Mouse (Mus musculus) kidney, embryonic 15.5 days (tissue): ENCODE measurements at regions not wholly inside any gene's neighbourhood (a gene's known extent, or its start where the extent isn't known, plus 50 kb on each side); places are given as distances from the start of the nearest gene placed in this dataset.

Experiments
- ATAC-seq: fragments of 200-750 bp; cut with Nextera tagmentation; replicated peaks from 2 replicates; pipeline ENCODE4 v1.8.0; 2017; ENCODE audit warnings: moderate TSS enrichment; ENCODE audit not compliant: low FRiP score
- H3K27ac ChIP-seq: fragments of 300-500 bp; sonication (generic); 2 replicates; pipeline ENCODE4 v1.5.1; 2015; ENCODE audit warnings: mild to moderate bottlenecking, inconsistent platforms
- H3K27me3 ChIP-seq: fragments of 300-500 bp; sonication (generic); 2 replicates; pipeline ENCODE4 v1.6.1; 2015; ENCODE audit warnings: inconsistent platforms
- H3K36me3 ChIP-seq: fragments of 300-500 bp; sonication (generic); 2 replicates; pipeline ENCODE4 v1.6.1; 2015; ENCODE audit warnings: inconsistent platforms
- H3K4me1 ChIP-seq: fragments of 300-500 bp; sonication (generic); 2 replicates; pipeline ENCODE4 v1.6.1; 2015; ENCODE audit warnings: inconsistent platforms
- H3K4me2 ChIP-seq: fragments of 300-500 bp; sonication (generic); 2 replicates; pipeline ENCODE4 v1.6.1; 2015; ENCODE audit warnings: moderate library complexity, mild to moderate bottlenecking, inconsistent platforms
- H3K4me3 ChIP-seq: fragments of 300-500 bp; sonication (generic); replicated peaks from 2 replicates; pipeline ENCODE4 v1.5.1; 2015; ENCODE audit warnings: mild to moderate bottlenecking, inconsistent platforms
- H3K9ac ChIP-seq: fragments of 300-500 bp; sonication (generic); 2 replicates; pipeline ENCODE4 v1.6.1; 2015; ENCODE audit warnings: mild to moderate bottlenecking, inconsistent platforms
- H3K9me3 ChIP-seq: fragments of 300-500 bp; sonication (generic); replicated peaks from 2 replicates; pipeline ENCODE4 v1.6.1; 2016; ENCODE audit warnings: inconsistent platforms
- WGBS: fragments of 180-500 bp; shearing (Covaris S2); methylation state at CpG from one replicate; pipeline ENCODE4 v1.1.7; 2015; ENCODE audit warnings: mixed read lengths; 5-methylcytosine and 5-hydroxymethylcytosine counted together

- no peak overlapping the region for H3K4me3 ChIP-seq
- WGBS, result 71% methylated on average over 7 of the region's 7 CpGs
- H3K4me2 ChIP-seq, result no peak overlapping the region
- H3K27me3 ChIP-seq, result no peaks in the 10 kb centered on the region
- no peak overlapping the region for H3K9ac ChIP-seq
- no peaks in the 10 kb centered on the region for H3K36me3 ChIP-seq
- H3K4me1 ChIP-seq, result no peaks in the 10 kb centered on the region
- H3K27ac ChIP-seq, result no peak overlapping the region
- no peaks in the 10 kb centered on the region for H3K9me3 ChIP-seq
- ATAC-seq, result no peak
Observed at GRCm38 (mm10) chr10:19123691-19124090, 108.2 kb upstream of the Tnfaip3 start.

GRCm38 (mm10) chr10:19122221-19122620 lies 106.8 kb upstream of the Tnfaip3 start:
- WGBS, result 61% methylated on average over 6 of the region's 6 CpGs
- H3K27ac ChIP-seq, result no peak overlapping the region
- H3K4me3 ChIP-seq, result no peak overlapping the region
- H3K9me3 ChIP-seq, result no peaks in the 10 kb centered on the region
- H3K4me2 ChIP-seq, result no peak overlapping the region
- no peak for ATAC-seq
- no peaks in the 10 kb centered on the region for H3K4me1 ChIP-seq
- no peaks in the 10 kb centered on the region for H3K27me3 ChIP-seq
- no peak overlapping the region for H3K9ac ChIP-seq
- H3K36me3 ChIP-seq, result no peaks in the 10 kb centered on the region

GRCm38 (mm10) chr10:19119281-19120049 lies 104.0 kb upstream of the Tnfaip3 start:
- ATAC-seq, result no peak
- no peaks in the 10 kb centered on the region for H3K27me3 ChIP-seq
- no peaks in the 10 kb centered on the region for H3K4me1 ChIP-seq
- no peak overlapping the region for H3K4me2 ChIP-seq
- H3K36me3 ChIP-seq, result no peaks in the 10 kb centered on the region
- H3K27ac ChIP-seq, result no peak overlapping the region
- H3K9ac ChIP-seq, result no peak overlapping the region
- 81% methylated on average over 8 of the region's 8 CpGs for WGBS
- no peak overlapping the region for H3K4me3 ChIP-seq
- H3K9me3 ChIP-seq, result no peaks in the 10 kb centered on the region

GRCm38 (mm10) chr10:19118569-19119280 lies 103.3 kb upstream of the Tnfaip3 start:
- WGBS, result 80% methylated on average over 5 of the region's 5 CpGs
- H3K27me3 ChIP-seq, result no peaks in the 10 kb centered on the region
- no peaks in the 10 kb centered on the region for H3K9me3 ChIP-seq
- no peak for ATAC-seq
- H3K9ac ChIP-seq, result no peak overlapping the region
- H3K36me3 ChIP-seq, result no peaks in the 10 kb centered on the region
- H3K27ac ChIP-seq, result no peak overlapping the region
- no peak overlapping the region for H3K4me2 ChIP-seq
- no peak overlapping the region for H3K4me3 ChIP-seq
- H3K4me1 ChIP-seq, result no peaks in the 10 kb centered on the region

- no peaks in the 10 kb centered on the region for H3K27me3 ChIP-seq
- no peak for ATAC-seq
- no peaks in the 10 kb centered on the region for H3K9me3 ChIP-seq
- no peaks in the 10 kb centered on the region for H3K36me3 ChIP-seq
- no peaks in the 10 kb centered on the region for H3K4me1 ChIP-seq
- no peak overlapping the region for H3K4me3 ChIP-seq
- H3K9ac ChIP-seq, result no peak overlapping the region
- 70% methylated on average over 9 of the region's 9 CpGs for WGBS
- H3K27ac ChIP-seq, result no peak overlapping the region
- no peak overlapping the region for H3K4me2 ChIP-seq
Observed at GRCm38 (mm10) chr10:19117071-19117605, 101.7 kb upstream of the Tnfaip3 start.

GRCm38 (mm10) chr10:19112459-19112858 lies 97.0 kb upstream of the Tnfaip3 start:
- ATAC-seq, result no peak

GRCm38 (mm10) chr10:19105231-19105681 lies 89.8 kb upstream of the Tnfaip3 start:
- Histone ChIP-seq H3K9me3 (no peaks in the 10 kb centered on the region), H3K9ac (no peak overlapping the region), H3K4me3 (no peak overlapping the region), H3K27ac (no peak overlapping the region), H3K27me3 (no peaks in the 10 kb centered on the region), H3K4me1 (no peaks in the 10 kb centered on the region), H3K36me3 (no peaks in the 10 kb centered on the region), H3K4me2 (no peak overlapping the region)
- 41% methylated on average over 6 of the region's 6 CpGs for WGBS
- ATAC-seq, result no peak

More at GRCm38 (mm10) chr10:19112459-19112858, 97.0 kb upstream of the Tnfaip3 start:
- Histone ChIP-seq H3K4me1 (no peaks in the 10 kb centered on the region), H3K4me3 (no peak overlapping the region), H3K27me3 (no peaks in the 10 kb centered on the region), H3K9ac (no peak overlapping the region), H3K4me2 (no peak overlapping the region), H3K9me3 (no peaks in the 10 kb centered on the region), H3K36me3 (no peaks in the 10 kb centered on the region), H3K27ac (no peak overlapping the region)
- WGBS, result 77% methylated on average over 2 of the region's 2 CpGs

- 55% methylated on average over 5 of the region's 5 CpGs for WGBS
- Histone ChIP-seq H3K4me2 (no peak overlapping the region), H3K36me3 (no peaks in the 10 kb centered on the region)
Observed at GRCm38 (mm10) chr10:19104671-19105203, 89.3 kb upstream of the Tnfaip3 start.

GRCm38 (mm10) chr10:19099369-19100285 lies 84.2 kb upstream of the Tnfaip3 start:
- no peak for ATAC-seq
- Histone ChIP-seq H3K9me3 (no peaks in the 10 kb centered on the region), H3K9ac (no peak overlapping the region), H3K4me3 (no peak overlapping the region), H3K27ac (no peak overlapping the region), H3K27me3 (no peaks in the 10 kb centered on the region), H3K36me3 (no peaks in the 10 kb centered on the region), H3K4me1 (no peaks in the 10 kb centered on the region), H3K4me2 (no peak overlapping the region)
- 86% methylated on average over 10 of the region's 10 CpGs for WGBS

More at GRCm38 (mm10) chr10:19104671-19105203, 89.3 kb upstream of the Tnfaip3 start:
- H3K4me3 ChIP-seq, result no peak overlapping the region
- H3K9ac ChIP-seq, result no peak overlapping the region
- ATAC-seq, result no peak
- H3K9me3 ChIP-seq, result no peaks in the 10 kb centered on the region
- no peaks in the 10 kb centered on the region for H3K27me3 ChIP-seq
- no peak overlapping the region for H3K27ac ChIP-seq
- no peaks in the 10 kb centered on the region for H3K4me1 ChIP-seq

- no peaks in the 10 kb centered on the region for H3K27me3 ChIP-seq
- H3K4me2 ChIP-seq, result no peak overlapping the region
- H3K36me3 ChIP-seq, result no peaks in the 10 kb centered on the region
- no peaks in the 10 kb centered on the region for H3K4me1 ChIP-seq
- no peak overlapping the region for H3K27ac ChIP-seq
- 59% methylated on average over 8 of the region's 8 CpGs for WGBS
- H3K9ac ChIP-seq, result no peak overlapping the region
- no peak for ATAC-seq
- no peak overlapping the region for H3K4me3 ChIP-seq
- H3K9me3 ChIP-seq, result no peaks in the 10 kb centered on the region
Observed at GRCm38 (mm10) chr10:19094297-19094696, 78.8 kb upstream of the Tnfaip3 start.

GRCm38 (mm10) chr10:19093689-19094088 lies 78.2 kb upstream of the Tnfaip3 start:
- WGBS, result 75% methylated on average over 3 of the region's 3 CpGs
- Histone ChIP-seq H3K36me3 (no peaks in the 10 kb centered on the region), H3K27ac (no peak overlapping the region), H3K4me2 (no peak overlapping the region), H3K27me3 (no peaks in the 10 kb centered on the region), H3K9me3 (no peaks in the 10 kb centered on the region), H3K4me1 (no peaks in the 10 kb centered on the region), H3K9ac (no peak overlapping the region), H3K4me3 (no peak overlapping the region)
- no peak for ATAC-seq
